Mouse (Mus musculus) lung, adult 2 months (tissue): ENCODE measurements around the gene Selenow.

Experiments
- CTCF ChIP-seq: fragments of 200-500 bp; IDR thresholded peaks from 2 replicates; pipeline ENCODE4 v1.5.1; 2011; ENCODE audit warnings: mild to moderate bottlenecking, low read length, control low read depth; ENCODE audit not compliant: insufficient read depth
- POLR2A ChIP-seq: fragments of 200-500 bp; IDR thresholded peaks from 2 replicates; pipeline ENCODE4 v1.6.1; 2011; ENCODE audit warnings: low read depth, mild to moderate bottlenecking, control low read depth, low read length, borderline replicate concordance; ENCODE audit errors: extremely low read depth

- no peak for TF ChIP-seq CTCF
- TF ChIP-seq POLR2A: no peak
These were observed 16.3 kb downstream of the Selenow start for GRCm38 (mm10) chr7:15905861-15906260.
